Mouse (Mus musculus) G1E (cell line): ENCODE measurements around the gene AI481877.

Experiments
- CTCF ChIP-seq: IDR thresholded peaks from 2 replicates; pipeline ENCODE4 v1.5.1; 2012; ENCODE audit warnings: low read depth, low read length, inconsistent platforms, mixed read lengths
- TAL1 ChIP-seq: conservative IDR thresholded peaks from 2 replicates; pipeline ENCODE4 v1.6.1; 2012; ENCODE audit warnings: low read depth, low read length, inconsistent platforms, mixed read lengths

- no peak for TF ChIP-seq CTCF
- peak; percentile 74 for TF ChIP-seq TAL1
Observed at GRCm38 (mm10) chr4:59156897-59157592, 18.3 kb upstream of the AI481877 start.
